Mouse (Mus musculus) CD4-positive naive resting alpha-beta T cell, adult 76 days (primary cell): ENCODE data around the gene Rpl14. TPM values are rescaled to one million over a fixed set of nuclear protein-coding genes. Genes with fewer than 3 reads are reported as not detected.

Source experiments
- total RNA-seq: library from RNA; stranded (reverse); gene quantifications from one replicate; pipeline ENCODE4 v1.2.4, GENCODE M21; 2023

Rpl14 gene
- total RNA-seq: 1,156 TPM

DNA sequence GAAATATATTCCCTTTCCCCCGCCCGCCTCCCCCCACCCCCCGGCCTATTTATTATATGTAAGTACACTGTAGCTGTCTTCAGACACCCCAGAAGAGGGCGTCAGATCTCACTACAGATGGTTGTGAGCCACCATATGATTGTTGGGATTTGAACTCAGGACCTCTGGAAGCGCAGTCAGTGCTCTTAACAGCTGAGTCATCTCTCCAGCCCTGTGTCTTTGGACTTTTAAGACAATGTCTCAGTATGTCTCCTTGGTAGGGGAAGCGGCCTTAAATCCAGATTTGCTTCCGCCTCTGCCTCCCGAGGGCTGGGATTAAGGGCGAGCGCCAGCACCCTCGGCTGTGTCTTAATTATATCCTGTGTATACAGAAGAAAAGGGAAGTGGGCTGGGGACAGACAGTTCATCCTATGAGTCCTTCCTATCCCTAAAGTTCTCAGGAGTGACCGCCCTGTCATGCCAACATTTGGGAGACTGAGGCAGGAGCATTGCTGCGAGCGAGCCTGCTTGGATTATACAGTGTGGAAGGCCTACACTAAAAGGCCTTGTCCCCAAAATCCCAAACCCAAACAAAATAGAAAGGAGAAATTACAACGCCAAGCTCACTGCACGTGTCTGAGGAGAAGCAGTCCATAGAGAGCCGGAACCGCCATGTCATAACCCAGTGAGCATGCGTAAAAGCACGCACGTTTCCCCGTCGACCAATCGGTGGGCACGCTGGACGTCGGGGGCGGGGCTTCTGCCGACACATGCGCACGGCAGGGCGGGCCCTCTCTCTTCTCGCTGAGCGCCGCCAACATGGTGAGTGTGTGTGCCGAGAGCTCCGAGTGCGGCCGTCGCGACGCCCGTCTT is at the start of gene Rpl14:
TSS of gene Rpl14 (plus strand) at position 704 of the 852 bp plus-strand sequence.

DNA sequence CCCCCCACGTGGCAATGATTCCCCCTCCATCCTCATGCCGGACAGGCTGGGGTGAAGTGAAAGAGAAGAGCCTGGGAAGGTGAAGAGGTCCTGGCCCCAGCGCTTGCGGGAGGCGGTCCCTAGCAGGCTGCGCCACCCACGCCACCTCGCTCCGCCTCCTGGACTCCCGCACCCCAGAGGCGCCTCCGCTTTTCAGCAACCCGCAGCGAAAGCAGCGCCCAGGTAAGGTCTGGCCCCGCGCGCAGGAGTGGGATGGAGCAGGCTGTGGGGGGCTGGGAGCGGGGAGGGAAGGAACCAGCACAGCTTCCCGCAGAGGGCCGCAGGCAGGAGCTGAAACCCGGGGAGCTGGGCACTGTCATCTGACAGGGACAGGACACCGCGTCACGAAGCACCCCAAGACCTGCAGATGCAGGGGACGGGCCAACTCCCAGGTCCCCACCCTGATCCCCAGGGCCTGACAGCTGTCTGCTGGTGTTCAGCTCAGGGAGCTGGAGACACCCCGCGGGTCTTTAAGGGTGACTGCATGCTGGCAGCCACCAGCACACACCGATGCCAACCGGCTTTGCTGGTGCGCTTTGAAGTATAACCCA is 31.5 kb upstream of the Rpl14 start, which contains the start of gene Entpd3:
TSS of gene Entpd3 (plus strand) at position 157 of the 590 bp plus-strand sequence.

Other genes with a start within 250 kb of the Rpl14 start
- 31.3 TPM for gene Eif1b, start 79.2 kb upstream of the Rpl14 start, total RNA-seq
- not detected for gene Entpd3, start 31.6 kb upstream of the Rpl14 start, total RNA-seq